8 mouse cellular contexts compared by ENCODE assay signal in the genomic region with DNA sequence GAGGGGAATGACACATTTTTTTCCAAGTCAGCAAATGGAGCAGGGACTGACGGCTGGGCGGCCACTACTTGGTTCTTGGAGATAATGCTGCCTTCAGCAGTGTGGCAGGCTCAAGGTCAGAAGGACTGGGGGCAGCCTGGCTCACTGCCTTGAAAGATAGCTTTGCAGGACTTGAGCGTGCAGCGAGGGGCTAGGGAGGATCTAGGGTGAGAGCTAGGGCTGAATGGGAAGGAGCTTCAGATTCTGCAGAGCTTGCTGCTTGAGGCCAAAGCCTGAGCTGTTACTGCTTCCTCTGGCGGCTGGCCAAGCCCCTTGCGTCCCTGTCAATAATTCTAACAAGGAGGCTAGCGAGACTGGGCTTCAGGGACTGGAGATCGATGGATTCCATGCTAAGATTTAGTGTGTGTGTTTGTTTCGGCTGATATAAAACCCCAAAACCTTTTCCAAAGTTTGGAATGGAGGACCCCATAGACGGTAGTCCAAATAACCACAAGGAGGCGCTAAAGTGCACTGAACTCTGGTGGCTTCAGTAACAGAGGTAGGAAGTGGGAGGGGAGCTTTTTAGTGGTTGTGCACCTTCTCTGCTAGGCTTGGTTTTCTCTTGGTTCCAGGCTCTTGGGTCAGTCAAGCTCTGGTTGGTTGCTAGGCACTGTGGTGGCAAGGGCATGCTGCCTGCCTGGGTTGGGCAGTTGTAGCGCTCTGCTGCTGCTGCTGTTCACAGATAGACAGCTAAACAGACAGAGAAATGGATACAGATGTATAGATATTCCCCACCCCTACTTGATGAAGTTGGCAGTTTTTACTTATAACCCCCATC. TPM values are rescaled to one million over a fixed set of nuclear protein-coding genes. Genes with fewer than 3 reads are reported as not detected.
DNase-seq lines count a peak whose midpoint lies in the region; ATAC-seq and TF ChIP-seq lines count a peak whose summit lies in the region.

No protein-coding gene starts in this region.

- H3K36me3 ChIP-seq in G1E (replicated peaks), result peaks cover 100% of the 10 kb centered on the region
- H3K36me3 ChIP-seq in forebrain, embryonic 14.5 days (ENCODE audit: control insufficient read depth, insufficient read depth, low read length), result peaks cover 66% of the 10 kb centered on the region
- H3K36me3 ChIP-seq in neural tube, embryonic 15.5 days, result peaks cover 45% of the 10 kb centered on the region
- peaks cover 26% of the 10 kb centered on the region for H3K36me3 ChIP-seq in thymus, adult 2 months (ENCODE audit: control insufficient read depth, insufficient read depth, low read length)

- peaks cover 36% of the 10 kb centered on the region for H3K4me1 ChIP-seq in G1E (ENCODE audit: insufficient read depth, low read depth, low read length)
- peaks cover 23% of the 10 kb centered on the region for H3K4me1 ChIP-seq in forebrain, embryonic 14.5 days (ENCODE audit: control insufficient read depth, insufficient read depth, low read length)
- H3K4me1 ChIP-seq in lung, adult 2 months (ENCODE audit: control insufficient read depth, insufficient read depth, low read length), result peaks cover 32% of the 10 kb centered on the region
- peaks cover 56% of the 10 kb centered on the region for H3K4me1 ChIP-seq in neural tube, embryonic 15.5 days
- peaks cover 18% of the 10 kb centered on the region for H3K4me1 ChIP-seq in thymus, adult 2 months (replicated peaks; ENCODE audit: control insufficient read depth, insufficient read depth, low read length)

- WGBS in forebrain, embryonic 14.5 days, result 13% methylated on average over 12 of the region's 12 CpGs
- WGBS in lung, adult 2 months, result 10% methylated on average over 12 of the region's 12 CpGs
- WGBS in neural tube, embryonic 15.5 days, result 16% methylated on average over 12 of the region's 12 CpGs
- WGBS in thymus, adult 2 months, result 27% methylated on average over 12 of the region's 12 CpGs

- peak; percentile 71 for TF ChIP-seq CTCF in G1E (IDR thresholded peaks at IDR 0.05; ENCODE audit: low read depth, low read length)
- TF ChIP-seq CTCF in lung, adult 2 months (IDR thresholded peaks at IDR 0.05; ENCODE audit: insufficient read depth, low read length), result peak; percentile 30; the same call in 1 of the 2 replicates
- no peak for TF ChIP-seq CTCF in thymus, adult 2 months (IDR thresholded peaks at IDR 0.05; ENCODE audit: borderline replicate concordance, control insufficient read depth, extremely low read depth, insufficient read depth, low read length, poor library complexity)

- peak overlapping the region; percentile 97 for H3K27ac ChIP-seq in forebrain, embryonic 14.5 days (ENCODE audit: low read depth, low read length)
- H3K27ac ChIP-seq in neural tube, embryonic 15.5 days (replicated peaks), result peak overlapping the region; percentile 94
- peak overlapping the region; percentile 95 for H3K27ac ChIP-seq in thymus, adult 2 months (ENCODE audit: control insufficient read depth, insufficient read depth, low read length)

- peak; percentile 72; the same call in 1 of the 2 replicates for TF ChIP-seq POLR2A in lung, adult 2 months (IDR thresholded peaks at IDR 0.05; ENCODE audit: borderline replicate concordance, extremely low read depth, low read depth, low read length)
- no peak for TF ChIP-seq POLR2A in thymus, adult 2 months (IDR thresholded peaks at IDR 0.05; ENCODE audit: control insufficient read depth, extremely low read depth, insufficient read depth, low read length, poor library complexity)

- ATAC-seq in G1E (ENCODE audit: extremely low read depth, insufficient number of reproducible peaks, low FRiP score, poor library complexity, severe bottlenecking), result no peak
- peak; percentile 64; the same call in 1 of the 2 replicates for ATAC-seq in forebrain, embryonic 14.5 days
- peak; percentile 45; the same call in 1 of the 2 replicates for ATAC-seq in neural tube, embryonic 15.5 days (ENCODE audit: low FRiP score)

- peak overlapping the region; percentile 64 for H3K9ac ChIP-seq in forebrain, embryonic 14.5 days (ENCODE audit: low read length)
- H3K9ac ChIP-seq in neural tube, embryonic 15.5 days (replicated peaks), result peak overlapping the region; percentile 28; the same call in 1 of the 2 replicates

- peak overlapping the region; percentile 44 for H3K4me2 ChIP-seq in forebrain, embryonic 14.5 days (ENCODE audit: low read length)
- H3K4me2 ChIP-seq in neural tube, embryonic 15.5 days, result peak overlapping the region; percentile 46

- H3K9me3 ChIP-seq in G1E (replicated peaks), result no peaks in the 10 kb centered on the region
- no peaks in the 10 kb centered on the region for H3K9me3 ChIP-seq in forebrain, embryonic 14.5 days (replicated peaks; ENCODE audit: control insufficient read depth, low read length)
- H3K9me3 ChIP-seq in neural tube, embryonic 15.5 days (replicated peaks), result no peaks in the 10 kb centered on the region

- intact Hi-C loops in heart, postnatal 25 days (cut with DNase I), result loop anchor here (1.0 kb wide), 1 partner anchor 29 kb away; no protein-coding TSS in a partner anchor

- DNase-seq in G1E (ENCODE audit: low spot score), result peak; percentile 77
- DNase-seq in c-Kit-positive CD71-positive TER-119-negative erythroid progenitor cells, embryonic 14.5 days (ENCODE audit: low read depth), result peak; percentile 63
- DNase-seq in forebrain, embryonic 14.5 days (ENCODE audit: low spot score), result peak; percentile 94
- DNase-seq in heart, postnatal 25 days (ENCODE audit: low spot score), result peak; percentile 58
- DNase-seq in layer of hippocampus, adult 11-12 months (ENCODE audit: low spot score), result peak; percentile 76
- peak; percentile 69 for DNase-seq in lung, adult 2 months
- DNase-seq in thymus, adult 2 months, result peak; percentile 66

- H3K27me3 ChIP-seq in G1E (ENCODE audit: insufficient read depth, low read length), result no peaks in the 10 kb centered on the region; the same call in 1 of the 2 replicates
- no peaks in the 10 kb centered on the region for H3K27me3 ChIP-seq in forebrain, embryonic 14.5 days (replicated peaks; ENCODE audit: control insufficient read depth, insufficient read depth, low read length)
- no peaks in the 10 kb centered on the region for H3K27me3 ChIP-seq in neural tube, embryonic 15.5 days (replicated peaks)
- no peaks in the 10 kb centered on the region for H3K27me3 ChIP-seq in thymus, adult 2 months (ENCODE audit: control insufficient read depth, insufficient read depth, low read length)

- no peak overlapping the region for H3K4me3 ChIP-seq in G1E (ENCODE audit: low read depth, low read length)
- no peak overlapping the region for H3K4me3 ChIP-seq in forebrain, embryonic 14.5 days (ENCODE audit: low read depth, low read length)
- peak overlapping the region; percentile 50 for H3K4me3 ChIP-seq in lung, adult 2 months (replicated peaks; ENCODE audit: extremely low read depth, low read depth, low read length)
- H3K4me3 ChIP-seq in neural tube, embryonic 15.5 days (replicated peaks), result no peak overlapping the region
- H3K4me3 ChIP-seq in thymus, adult 2 months (ENCODE audit: control insufficient read depth, insufficient read depth, low read length), result no peak overlapping the region; the same call in 1 of the 2 replicates

RNA-seq across cellular contexts. Expression of a gene that starts 25.1 kb away (rescaled TPM):
- total RNA-seq in G1E (2014; fragmentation: Nextera tagmentation) (87.0 and 106 TPM in 2 replicates), G1E (2017) (74.1 and 81.5 TPM in 2 replicates)
- polyA plus RNA-seq in G1E (2012), result 502 and 583 TPM in 2 replicates
- polyA plus RNA-seq in forebrain, embryonic 14.5 days (2014; fragmentation: Nextera tagmentation; extraction: Ambion mirVana), result 66.6 and 88.4 TPM in 2 replicates
- 10 to 100 TPM; 91.2 to 92.3 TPM for total RNA-seq in heart, postnatal 25 days (2021)
- 131 and 136 TPM in 2 replicates for polyA plus RNA-seq in lung, adult 2 months (2012; rRNA removed)
- 138 and 145 TPM in 2 replicates for polyA plus RNA-seq in neural tube, embryonic 15.5 days (2015; fragmentation: Nextera tagmentation; extraction: Ambion mirVana)
- 180 and 227 TPM in 2 replicates for polyA plus RNA-seq in thymus, adult 2 months (2012; rRNA removed)

RNA-seq across cellular contexts. Expression of a gene that starts 25.3 kb away (rescaled TPM):
- total RNA-seq in G1E (2014; fragmentation: Nextera tagmentation), result 28.6 and 44.4 TPM in 2 replicates
- total RNA-seq in G1E (2017), result 16.1 and 17.2 TPM in 2 replicates
- polyA plus RNA-seq in G1E (2012), result 34.2 and 43.2 TPM in 2 replicates
- 26.8 and 31.9 TPM in 2 replicates for polyA plus RNA-seq in forebrain, embryonic 14.5 days (2014; fragmentation: Nextera tagmentation; extraction: Ambion mirVana)
- total RNA-seq in heart, postnatal 25 days (2021), result 100 to 1,000 TPM; 433 to 486 TPM
- 89.2 and 103 TPM in 2 replicates for polyA plus RNA-seq in lung, adult 2 months (2012; rRNA removed)
- polyA plus RNA-seq in neural tube, embryonic 15.5 days (2015; fragmentation: Nextera tagmentation; extraction: Ambion mirVana), result 21.3 and 26.8 TPM in 2 replicates
- 93.9 and 96.4 TPM in 2 replicates for polyA plus RNA-seq in thymus, adult 2 months (2012; rRNA removed)

RNA-seq across cellular contexts. Expression of a gene that starts 33.1 kb away (rescaled TPM):
- total RNA-seq in G1E (2014; fragmentation: Nextera tagmentation) (not detected in 2 replicates), G1E (2017) (not detected in 2 replicates)
- polyA plus RNA-seq in G1E (2012), result not detected in 2 replicates
- polyA plus RNA-seq in forebrain, embryonic 14.5 days (2014; fragmentation: Nextera tagmentation; extraction: Ambion mirVana), result 3.0 and 3.6 TPM in 2 replicates
- 1 to 10 TPM; 4.1 to 6.9 TPM for total RNA-seq in heart, postnatal 25 days (2021)
- 12.6 and 22.5 TPM in 2 replicates for polyA plus RNA-seq in lung, adult 2 months (2012; rRNA removed)
- polyA plus RNA-seq in neural tube, embryonic 15.5 days (2015; fragmentation: Nextera tagmentation; extraction: Ambion mirVana), result 1.4 and 1.9 TPM in 2 replicates
- polyA plus RNA-seq in thymus, adult 2 months (2012; rRNA removed), result 7.2 and 7.7 TPM in 2 replicates

RNA-seq across cellular contexts. Expression of a gene that starts 48.9 kb away (rescaled TPM):
- total RNA-seq in G1E (2014; fragmentation: Nextera tagmentation), result 16.0 and 17.3 TPM in 2 replicates
- total RNA-seq in G1E (2017), result 23.2 and 25.0 TPM in 2 replicates
- 25.8 and 28.0 TPM in 2 replicates for polyA plus RNA-seq in G1E (2012)
- 48.1 and 57.8 TPM in 2 replicates for polyA plus RNA-seq in forebrain, embryonic 14.5 days (2014; fragmentation: Nextera tagmentation; extraction: Ambion mirVana)
- total RNA-seq in heart, postnatal 25 days (2021), result 10 to 100 TPM in 1 of 2 experiments, 1 to 10 TPM in 1; 8.3 to 10.4 TPM
- polyA plus RNA-seq in lung, adult 2 months (2012; rRNA removed), result 49.1 and 55.6 TPM in 2 replicates
- polyA plus RNA-seq in neural tube, embryonic 15.5 days (2015; fragmentation: Nextera tagmentation; extraction: Ambion mirVana), result 59.0 and 63.2 TPM in 2 replicates
- polyA plus RNA-seq in thymus, adult 2 months (2012; rRNA removed), result 97.2 and 98.9 TPM in 2 replicates
